Mouse (Mus musculus): ENCODE measurements around the gene Snx13. TPM values are rescaled to one million over a fixed set of nuclear protein-coding genes. Genes with fewer than 3 reads are reported as not detected.

The Snx13 gene
- total RNA-seq (2014; rRNA removed) (29.1 and 30.4 TPM in 2 replicates), polyA plus RNA-seq (2015; fragmentation: Nextera tagmentation; extraction: Ambion mirVana) (15.9 and 25.4 TPM in 2 replicates)

DNA sequence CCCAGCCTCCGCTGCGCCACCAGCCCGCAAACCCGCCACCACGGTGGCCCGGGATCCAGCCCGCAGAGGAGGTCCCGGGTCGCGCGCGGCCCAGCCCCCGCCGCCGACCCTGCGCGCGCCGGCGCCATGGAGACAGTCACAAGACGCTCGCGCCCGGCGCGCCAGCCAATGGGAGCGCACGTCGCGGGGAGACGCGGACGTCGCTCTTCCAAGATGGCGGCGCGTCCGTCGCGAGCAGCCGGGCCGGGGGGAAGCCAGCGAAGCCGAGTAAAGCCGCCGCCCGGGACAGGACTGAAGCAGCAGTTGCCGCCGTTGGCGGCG is at the start of gene Snx13:
Gene Snx13, plus strand, starts transcription at position 188 of the 321 bp plus-strand sequence.
- DNase-seq (peak; percentile 97), ATAC-seq (peak; percentile 99)
- WGBS, result 2% methylated on average over 50 of the region's 51 CpGs
- Histone ChIP-seq H3K27me3 (ENCODE audit: insufficient read depth, low read length) (no peaks in the 10 kb centered on the region), H3K9me3 (ENCODE audit: low read length) (no peaks in the 10 kb centered on the region), H3K4me1 (ENCODE audit: insufficient read depth) (peaks cover 7% of the 10 kb centered on the region; the same call in 1 of the 2 replicates), H3K36me3 (ENCODE audit: insufficient read depth) (no peaks in the 10 kb centered on the region), H3K4me2 (ENCODE audit: low read depth) (peak within 1 kb of the TSS; percentile 94), H3K4me3 (ENCODE audit: low read depth, low read length) (peak within 1 kb of the TSS; percentile 94), H3K27ac (ENCODE audit: low read depth, low read length) (peak within 1 kb of the TSS; percentile 98), H3K9ac (peak within 1 kb of the TSS; percentile 94)
- TF ChIP-seq CTCF (IDR thresholded peaks at IDR 0.05; ENCODE audit: low read depth), result no peak

DNA sequence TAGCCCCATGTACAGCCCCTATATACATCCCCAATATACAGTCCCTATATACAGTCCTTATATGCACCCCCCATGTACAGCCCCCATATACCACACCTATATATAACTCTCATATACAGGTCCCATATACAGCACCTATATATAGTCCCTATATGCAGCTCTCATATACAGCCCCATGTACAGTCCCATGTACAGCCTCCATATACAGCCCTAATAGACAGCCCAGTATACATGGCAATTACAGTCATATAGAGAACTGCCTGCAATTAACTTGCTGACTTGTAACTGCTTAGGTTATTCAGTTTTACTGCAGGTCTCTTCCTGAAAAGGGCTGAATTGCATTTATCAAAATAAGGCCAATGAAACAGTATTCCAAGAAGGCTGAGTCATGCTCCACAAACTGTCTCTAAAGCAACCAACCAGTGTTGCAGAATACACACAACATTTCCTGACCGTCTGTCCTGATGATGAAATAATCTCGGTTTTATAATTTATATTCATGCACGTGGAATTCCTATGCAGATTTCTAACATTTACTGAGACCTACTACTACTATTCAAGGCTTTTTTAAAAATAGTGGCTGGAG is 49.3 kb upstream of the Snx13 start:
- 90% methylated on average over 3 of the region's 3 CpGs for WGBS
- DNase-seq, result no peak
- ATAC-seq, result no peak

DNA sequence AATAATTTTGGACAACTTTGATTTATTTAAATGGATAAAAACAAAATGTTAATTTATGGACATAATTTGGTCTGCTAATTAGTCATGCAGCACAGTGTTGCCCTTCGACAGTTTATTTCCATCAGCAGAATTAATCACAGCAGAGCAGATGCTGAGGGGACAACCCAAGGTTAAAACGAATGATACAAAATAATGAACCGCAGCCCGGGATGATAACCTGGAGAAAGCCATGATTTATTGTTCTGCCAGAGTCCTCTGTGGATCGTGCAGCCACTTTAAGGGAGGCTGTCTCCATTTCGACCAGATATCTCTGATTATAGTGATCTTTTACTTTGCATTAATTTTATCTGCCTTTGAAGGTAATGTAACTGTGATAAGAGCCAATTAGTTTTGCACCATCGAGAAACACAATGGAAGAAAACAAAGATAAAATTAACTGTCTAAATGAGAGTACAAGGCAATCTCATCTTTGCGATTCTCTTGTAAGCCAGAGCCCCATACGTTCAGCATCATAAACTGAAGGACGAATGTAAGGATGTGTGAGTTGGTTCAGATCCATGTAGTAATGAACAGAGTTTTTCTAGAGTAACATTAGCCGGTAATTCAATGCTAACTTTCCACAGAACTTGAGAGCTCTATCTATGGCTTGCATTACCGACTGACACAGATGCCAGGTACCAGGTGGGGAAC is 48.1 kb upstream of the Snx13 start:
- Histone ChIP-seq H3K36me3 (ENCODE audit: insufficient read depth) (no peaks in the 10 kb centered on the region), H3K4me1 (ENCODE audit: insufficient read depth) (no peaks in the 10 kb centered on the region), H3K9me3 (ENCODE audit: low read length) (0 out of 2 replicates have a peak, but pooled peaks cover 4% of the 10 kb centered on the region), H3K4me3 (ENCODE audit: low read depth, low read length) (no peak overlapping the region), H3K27me3 (ENCODE audit: insufficient read depth, low read length) (no peaks in the 10 kb centered on the region), H3K4me2 (ENCODE audit: low read depth) (no peak overlapping the region), H3K27ac (ENCODE audit: low read depth, low read length) (no peak overlapping the region), H3K9ac (no peak overlapping the region)
- no peak for DNase-seq
- no peak for TF ChIP-seq CTCF (IDR thresholded peaks at IDR 0.05; ENCODE audit: low read depth)
- 62% methylated on average over 12 of the region's 12 CpGs for WGBS
- no peak for ATAC-seq

More for the DNA sequence above, 49.3 kb upstream of the Snx13 start:
- Histone ChIP-seq H3K4me2 (ENCODE audit: low read depth) (no peak overlapping the region), H3K9ac (no peak overlapping the region), H3K27ac (ENCODE audit: low read depth, low read length) (no peak overlapping the region), H3K27me3 (ENCODE audit: insufficient read depth, low read length) (no peaks in the 10 kb centered on the region), H3K9me3 (ENCODE audit: low read length) (0 out of 2 replicates have a peak, but pooled peaks cover 4% of the 10 kb centered on the region), H3K4me1 (ENCODE audit: insufficient read depth) (no peaks in the 10 kb centered on the region), H3K4me3 (ENCODE audit: low read depth, low read length) (no peak overlapping the region), H3K36me3 (ENCODE audit: insufficient read depth) (no peaks in the 10 kb centered on the region)
- TF ChIP-seq CTCF (IDR thresholded peaks at IDR 0.05; ENCODE audit: low read depth), result no peak

DNA sequence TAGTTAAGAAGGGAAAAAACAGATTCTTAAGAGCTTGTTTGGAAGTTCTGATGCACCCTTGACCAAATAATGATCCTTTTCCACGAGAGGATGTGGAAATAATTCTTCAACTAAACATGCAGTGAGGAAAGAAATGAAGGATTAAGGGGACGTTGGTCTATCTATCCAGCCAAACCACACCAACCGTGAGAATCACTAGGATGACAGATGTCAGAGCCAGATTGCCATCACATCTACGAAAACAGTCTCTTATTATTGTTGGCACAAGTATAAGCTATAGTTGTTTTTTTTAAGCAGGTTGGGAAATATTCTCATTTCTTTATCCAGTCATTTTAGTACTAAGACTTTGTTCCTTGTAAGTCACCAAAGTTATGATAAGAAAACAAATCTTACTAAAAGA is 46.7 kb upstream of the Snx13 start:
- Histone ChIP-seq H3K36me3 (ENCODE audit: insufficient read depth) (no peaks in the 10 kb centered on the region), H3K27me3 (ENCODE audit: insufficient read depth, low read length) (no peaks in the 10 kb centered on the region), H3K4me3 (ENCODE audit: low read depth, low read length) (no peak overlapping the region), H3K4me1 (ENCODE audit: insufficient read depth) (no peaks in the 10 kb centered on the region), H3K4me2 (ENCODE audit: low read depth) (no peak overlapping the region), H3K27ac (ENCODE audit: low read depth, low read length) (no peak overlapping the region), H3K9me3 (ENCODE audit: low read length) (0 out of 2 replicates have a peak, but pooled peaks cover 2% of the 10 kb centered on the region), H3K9ac (no peak overlapping the region)
- TF ChIP-seq CTCF (IDR thresholded peaks at IDR 0.05; ENCODE audit: low read depth), result no peak
- DNase-seq (no peak), ATAC-seq (no peak)
- WGBS, result 37% methylated on average over 4 of the region's 4 CpGs

DNA sequence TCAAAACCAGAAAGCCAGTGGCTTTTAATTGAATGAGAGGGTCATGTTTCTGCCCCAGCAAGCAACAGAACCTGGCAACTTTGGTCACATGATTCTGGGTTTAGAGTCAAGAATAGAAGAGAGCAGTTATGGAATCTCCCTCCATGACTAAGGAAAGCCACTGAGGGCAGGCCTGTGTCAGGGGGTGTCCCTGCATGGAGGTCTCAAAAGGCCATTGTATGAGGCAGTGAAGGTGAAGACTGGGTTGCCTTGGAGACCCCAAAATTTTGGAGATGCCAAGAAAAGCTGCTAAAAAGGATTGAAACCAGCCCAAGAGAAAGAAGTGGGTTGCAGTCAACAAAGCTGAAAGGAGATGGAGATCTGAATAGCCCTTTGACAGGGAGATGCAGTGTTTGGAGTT is 41.2 kb upstream of the Snx13 start:
- Histone ChIP-seq H3K9ac (no peak overlapping the region), H3K27me3 (ENCODE audit: insufficient read depth, low read length) (no peaks in the 10 kb centered on the region), H3K36me3 (ENCODE audit: insufficient read depth) (no peaks in the 10 kb centered on the region), H3K4me2 (ENCODE audit: low read depth) (no peak overlapping the region), H3K9me3 (ENCODE audit: low read length) (no peaks in the 10 kb centered on the region), H3K4me1 (ENCODE audit: insufficient read depth) (no peaks in the 10 kb centered on the region), H3K27ac (ENCODE audit: low read depth, low read length) (no peak overlapping the region), H3K4me3 (ENCODE audit: low read depth, low read length) (no peak overlapping the region)
- ATAC-seq, result 0 out of 2 replicates have a peak, but pooled peaks have one; percentile 18
- TF ChIP-seq CTCF (IDR thresholded peaks at IDR 0.05; ENCODE audit: low read depth), result no peak
- no peak for DNase-seq

DNA sequence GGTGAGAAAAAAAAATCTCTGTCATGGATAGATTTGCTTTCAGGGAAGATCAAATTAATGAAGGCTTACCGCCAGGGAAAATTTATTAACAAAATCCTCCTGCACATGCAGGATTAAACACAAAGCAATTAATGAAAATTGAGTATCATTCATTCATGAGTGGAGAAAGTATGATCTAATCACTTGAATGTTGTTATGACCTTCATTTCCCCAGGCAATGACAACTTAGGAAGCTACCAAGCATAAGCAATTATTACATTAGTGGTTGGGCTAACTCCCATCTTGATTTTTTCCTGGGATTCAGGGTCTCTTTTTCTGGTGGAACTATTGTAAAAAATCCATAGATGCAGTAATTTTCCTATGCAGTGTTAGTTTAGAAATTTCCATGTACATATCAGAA is 39.1 kb upstream of the Snx13 start:
- H3K4me1 ChIP-seq (ENCODE audit: insufficient read depth), result no peaks in the 10 kb centered on the region
- H3K27me3 ChIP-seq (ENCODE audit: insufficient read depth, low read length), result no peaks in the 10 kb centered on the region
- H3K4me3 ChIP-seq (ENCODE audit: low read depth, low read length), result no peak overlapping the region
- no peak overlapping the region for H3K9ac ChIP-seq
- H3K4me2 ChIP-seq (ENCODE audit: low read depth), result no peak overlapping the region
- no peak for DNase-seq
- no peak overlapping the region for H3K27ac ChIP-seq (ENCODE audit: low read depth, low read length)
- no peaks in the 10 kb centered on the region for H3K9me3 ChIP-seq (ENCODE audit: low read length)
- TF ChIP-seq CTCF (IDR thresholded peaks at IDR 0.05; ENCODE audit: low read depth), result no peak
- ATAC-seq, result no peak
- no peaks in the 10 kb centered on the region for H3K36me3 ChIP-seq (ENCODE audit: insufficient read depth)
- WGBS, result 45% methylated on average over 1 of the region's 1 CpGs

Data from forebrain, postnatal 0 days (tissue).